Mouse (Mus musculus) subcutaneous adipose tissue, adult 2 months (tissue): ENCODE measurements around the gene Vmn1r35. TPM values are rescaled to one million over a fixed set of nuclear protein-coding genes. Genes with fewer than 3 reads are reported as not detected.

Experiments used
- polyA plus RNA-seq: library from polyadenylated mRNA; depleted of rRNA; stranded (reverse); fragments of >200 nt; gene quantifications from 2 replicates; pipeline ENCODE4 v1.2.3, GENCODE M21; 2012; ENCODE audit warnings: low replicate concordance; rRNA removed

Gene Vmn1r35
- polyA plus RNA-seq: not detected in 2 replicates

GRCm38 (mm10) chr6:66685806-66686205 lies at the start of gene Vmn1r35:
Gene Vmn1r35 (minus strand): TSS chr6:66685906.

GRCm38 (mm10) chr6:66729082-66729481 lies 43.4 kb upstream of the Vmn1r35 start, which contains the start of gene Vmn1r37:
Gene Vmn1r37 (plus strand): TSS chr6:66729382.

DNA sequence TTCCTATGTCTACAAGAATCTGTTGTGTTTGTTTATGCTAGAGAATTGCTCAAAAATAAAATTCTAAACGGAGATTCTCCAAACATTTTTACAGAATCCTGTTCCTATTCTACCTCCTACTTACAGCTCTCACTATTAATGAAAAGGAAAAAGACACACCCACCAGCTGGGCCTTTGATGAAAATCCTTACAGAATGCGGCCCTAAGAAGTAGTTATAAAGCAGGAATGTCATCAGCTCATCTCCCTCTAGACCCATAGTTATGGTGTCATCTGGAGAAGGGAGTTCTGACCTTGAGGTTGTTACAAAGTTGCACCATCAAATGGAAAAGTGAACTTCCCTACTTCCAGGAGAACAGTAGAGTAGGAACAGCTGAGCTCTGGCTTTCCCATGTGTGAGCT lies 33.4 kb upstream of the Vmn1r35 start, which contains the start of gene Vmn1r36:
Gene Vmn1r36, minus strand, starts transcription at position 101 of the 400 bp plus-strand sequence.

GRCm38 (mm10) chr6:66643779-66644178 lies 41.9 kb downstream of the Vmn1r35 start, which contains the start of gene Vmn1r34:
Gene Vmn1r34 (minus strand): TSS chr6:66643879.

Other genes with a start within 250 kb of the Vmn1r35 start
- 4.8 and 13.9 TPM in 2 replicates for gene Mad2l1, start 150.5 kb downstream of the Vmn1r35 start, polyA plus RNA-seq
- gene Vmn1r32, start 125.8 kb downstream of the Vmn1r35 start, polyA plus RNA-seq: 0.05 TPM in 1 of 2 replicates, not detected in the other
- gene Vmn1r33, start 67.6 kb downstream of the Vmn1r35 start, polyA plus RNA-seq: not detected in 2 replicates
- gene Vmn1r34, start 42.0 kb downstream of the Vmn1r35 start, polyA plus RNA-seq: not detected in 2 replicates
- not detected in 2 replicates for gene Vmn1r36, start 33.3 kb upstream of the Vmn1r35 start, polyA plus RNA-seq
- gene Vmn1r37, start 43.5 kb upstream of the Vmn1r35 start, polyA plus RNA-seq: not detected in 2 replicates
- not detected in 2 replicates for gene Vmn1r38, start 96.7 kb upstream of the Vmn1r35 start, polyA plus RNA-seq
- not detected in 2 replicates for gene Vmn1r39, start 124.7 kb upstream of the Vmn1r35 start, polyA plus RNA-seq
- gene Gng12, start 210.5 kb upstream of the Vmn1r35 start, polyA plus RNA-seq: 34.9 and 87.0 TPM in 2 replicates